Mouse (Mus musculus): ENCODE data around the gene S100a6.

DNA sequence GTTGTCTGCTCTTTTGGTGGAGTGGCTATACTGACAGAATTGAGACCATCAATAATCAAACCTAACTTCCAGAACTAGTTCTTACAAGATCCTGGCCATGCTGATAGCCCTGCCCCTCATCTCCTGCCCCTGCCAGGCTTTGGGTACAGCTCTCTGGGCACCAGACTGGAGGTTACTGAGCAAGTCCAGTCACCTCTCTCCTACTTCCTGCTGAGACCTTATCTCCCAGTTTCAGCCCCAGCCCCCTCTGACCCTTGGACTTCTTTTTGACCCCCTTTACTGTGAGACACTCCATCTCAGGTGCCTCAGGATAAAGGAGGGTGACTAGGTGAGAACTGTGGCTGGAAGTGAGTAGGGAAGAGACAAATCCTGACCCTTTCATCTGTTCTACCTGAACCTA, 3.6 kb upstream of the S100a6 start:
- TF ChIP-seq CTCF (conservative IDR thresholded peaks at IDR 0.05; ENCODE audit: low read length) = no peak
- TF ChIP-seq NANOG (IDR thresholded peaks at IDR 0.05; ENCODE audit: borderline replicate concordance, low read length) = no peak
- TF ChIP-seq POU5F1 (IDR thresholded peaks at IDR 0.05; ENCODE audit: borderline replicate concordance, low read length) = no peak
